Mouse (Mus musculus) thymus, postnatal 25 days (tissue): Measurements from ENCODE around the gene Tmem9.

Source experiments
- DNase-seq: peaks from one replicate; pipeline ENCODE4 v3.0.0; 2022

The Tmem9 gene

DNA sequence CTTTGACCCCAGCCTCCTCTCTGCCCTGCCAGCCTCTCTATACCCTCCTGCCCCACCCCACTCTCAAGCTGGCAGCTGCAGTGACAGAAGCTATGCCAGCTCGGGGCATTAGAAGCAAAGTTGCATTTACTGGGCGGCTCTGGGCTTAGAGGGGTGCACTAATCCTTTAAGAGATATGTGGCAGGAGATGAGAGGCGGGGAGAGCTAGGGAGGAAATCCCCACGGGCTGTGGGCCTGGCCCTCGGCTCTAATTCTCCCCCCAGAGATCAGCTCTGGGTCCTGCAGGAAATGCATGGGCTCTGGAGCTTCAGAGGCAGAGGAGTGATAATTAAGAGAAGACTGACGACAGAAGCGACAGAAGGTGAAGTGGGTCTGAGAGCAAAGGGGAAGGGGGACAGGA lies 25.0 kb downstream of the Tmem9 start:
- DNase-seq: no peak

- no peak for DNase-seq
Measured at GRCm38 (mm10) chr1:136038746-136039538, 31.0 kb downstream of the Tmem9 start.

DNA sequence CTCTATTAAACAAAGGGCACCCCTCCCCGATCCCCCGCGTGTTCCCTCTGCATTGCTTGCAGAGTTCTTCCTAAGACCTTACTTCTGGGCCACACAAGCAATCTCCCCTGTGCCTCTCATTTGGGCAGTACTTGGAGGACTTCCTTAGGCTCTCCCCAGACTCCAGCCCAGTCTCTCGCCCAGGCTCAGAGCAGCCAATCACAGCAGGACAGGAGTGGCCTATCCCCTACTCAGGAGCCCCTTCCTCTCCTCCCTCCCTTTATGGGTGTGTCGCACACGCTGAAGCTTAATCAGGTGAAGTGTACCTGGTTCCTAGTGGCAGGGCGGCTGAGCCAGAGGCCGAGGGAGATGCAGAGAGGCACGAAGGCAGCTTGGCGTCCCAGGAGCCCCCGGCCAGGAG lies 32.5 kb downstream of the Tmem9 start:
- DNase-seq: no peak

DNA sequence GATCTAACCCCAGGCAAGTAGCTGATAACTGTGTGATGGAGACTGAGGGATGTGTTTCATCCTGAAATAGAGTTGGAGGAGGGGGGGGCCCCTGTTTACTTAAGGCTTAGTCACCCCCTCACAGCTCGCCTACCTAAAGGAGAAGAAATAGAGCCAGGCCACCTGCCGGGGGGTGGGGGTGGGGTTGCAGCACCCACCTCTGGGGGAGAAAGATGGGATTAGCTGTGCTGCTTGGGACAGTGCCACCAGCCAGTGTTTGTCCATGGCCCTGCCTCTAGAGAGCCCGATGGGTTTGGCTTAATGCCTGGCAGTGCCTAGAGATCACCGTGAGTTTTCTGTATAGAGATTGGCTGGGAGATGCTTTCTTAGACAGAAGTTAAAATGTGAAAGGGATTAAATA lies 32.9 kb downstream of the Tmem9 start:
- no peak for DNase-seq

GRCm38 (mm10) chr1:136045774-136046173 lies 37.8 kb downstream of the Tmem9 start:
- DNase-seq: peak; percentile 64

DNA sequence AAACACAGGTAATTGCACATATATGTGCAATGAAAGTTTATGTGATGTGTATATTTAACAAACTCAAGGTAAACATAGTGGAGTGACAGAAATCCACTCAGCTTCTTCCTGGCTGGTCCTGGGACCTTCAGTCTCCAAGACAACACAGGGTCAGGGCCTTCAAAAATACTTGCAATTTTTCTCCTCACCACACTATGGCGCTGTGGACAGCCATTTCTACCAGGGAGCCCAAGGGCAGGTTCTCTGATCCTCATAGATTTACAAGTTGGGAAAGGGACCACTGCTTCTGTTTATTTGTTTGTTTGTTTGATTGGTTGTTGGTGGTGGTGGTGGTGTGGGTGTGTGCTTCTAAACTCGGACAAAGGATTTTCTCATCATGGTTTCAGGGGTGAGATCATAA lies 39.5 kb downstream of the Tmem9 start:
- DNase-seq: peak; percentile 22

GRCm38 (mm10) chr1:136047894-136048293 lies 39.9 kb downstream of the Tmem9 start:
- DNase-seq: no peak

- no peak for DNase-seq
Measured at GRCm38 (mm10) chr1:136050312-136051012, 42.5 kb downstream of the Tmem9 start, which contains the start of gene Ascl5. Gene Ascl5 (plus strand): TSS chr1:136050804.

GRCm38 (mm10) chr1:136051013-136051315 lies 43.0 kb downstream of the Tmem9 start:
- peak; percentile 34 for DNase-seq

GRCm38 (mm10) chr1:136051465-136051864 lies 43.5 kb downstream of the Tmem9 start:
- peak; percentile 19 for DNase-seq

GRCm38 (mm10) chr1:136052547-136052946 lies 44.6 kb downstream of the Tmem9 start, which contains the start of gene Cacna1s:
Gene Cacna1s (plus strand): TSS chr1:136052750.
- no peak for DNase-seq

DNA sequence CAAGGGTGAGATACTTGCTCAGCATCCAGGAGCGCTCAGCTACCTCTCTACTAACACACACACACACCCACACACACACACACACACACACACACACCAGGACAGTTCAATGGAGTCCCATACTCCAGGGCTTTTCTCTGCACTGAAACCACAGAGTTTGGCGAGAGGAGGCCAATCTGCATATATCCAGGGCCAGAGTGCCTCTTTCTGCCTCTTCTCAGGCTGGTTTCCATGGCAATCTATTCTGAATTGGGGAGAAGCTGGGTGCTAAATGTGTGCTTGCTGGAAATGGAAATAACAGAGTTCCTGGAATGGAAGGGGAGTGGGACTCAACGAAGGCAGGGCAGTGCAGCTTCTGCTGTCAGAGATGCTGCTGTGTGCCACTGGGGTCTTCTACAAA lies 47.8 kb downstream of the Tmem9 start:
- DNase-seq: no peak

DNA sequence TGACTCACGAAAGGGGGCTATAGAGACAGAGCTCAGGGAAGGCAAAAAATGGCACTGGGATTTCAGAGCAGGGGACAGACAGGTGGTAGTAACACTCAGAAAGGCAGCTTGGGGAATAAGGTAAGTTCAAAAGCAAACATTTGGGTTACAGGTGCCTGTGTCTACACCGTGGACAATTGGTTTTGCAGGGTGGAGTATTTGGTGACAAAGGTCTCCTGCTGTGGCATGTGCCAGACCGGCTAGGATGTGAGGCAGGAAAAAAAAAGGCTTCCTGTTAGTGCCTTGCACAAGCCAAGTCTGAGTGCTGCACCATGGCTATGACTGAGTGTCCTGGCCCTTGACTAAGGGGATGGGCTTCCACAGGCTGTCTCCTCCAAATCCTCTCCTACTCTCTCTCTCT lies 50.6 kb downstream of the Tmem9 start:
- no peak for DNase-seq

GRCm38 (mm10) chr1:136061041-136061789 lies 53.3 kb downstream of the Tmem9 start:
- DNase-seq: peak; percentile 70

GRCm38 (mm10) chr1:136061790-136062141 lies 53.8 kb downstream of the Tmem9 start:
- DNase-seq: no peak

GRCm38 (mm10) chr1:136063991-136064390 lies 56.0 kb downstream of the Tmem9 start:
- no peak for DNase-seq

DNA sequence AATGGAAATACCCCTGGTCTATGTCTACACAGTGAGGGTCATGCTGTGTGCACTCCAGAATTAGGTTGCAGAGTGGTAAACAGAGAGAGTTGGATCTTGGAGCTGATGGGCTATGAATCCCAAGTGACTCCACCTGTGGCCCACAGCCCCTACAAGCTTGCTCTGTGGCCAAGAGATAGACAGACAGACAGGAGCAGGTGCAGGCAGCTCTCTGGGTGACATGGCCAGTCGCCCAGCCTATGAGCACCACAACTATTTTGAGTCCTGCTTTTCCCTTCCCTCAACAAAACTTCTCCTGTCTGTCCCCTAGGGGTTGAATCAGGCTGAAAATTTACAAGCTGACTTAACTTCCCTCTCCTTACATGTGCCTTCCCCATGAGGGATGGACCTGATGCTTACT lies 58.7 kb downstream of the Tmem9 start:
- no peak for DNase-seq

- no peak for DNase-seq
Measured at GRCm38 (mm10) chr1:136067579-136067978, 59.6 kb downstream of the Tmem9 start.

DNA sequence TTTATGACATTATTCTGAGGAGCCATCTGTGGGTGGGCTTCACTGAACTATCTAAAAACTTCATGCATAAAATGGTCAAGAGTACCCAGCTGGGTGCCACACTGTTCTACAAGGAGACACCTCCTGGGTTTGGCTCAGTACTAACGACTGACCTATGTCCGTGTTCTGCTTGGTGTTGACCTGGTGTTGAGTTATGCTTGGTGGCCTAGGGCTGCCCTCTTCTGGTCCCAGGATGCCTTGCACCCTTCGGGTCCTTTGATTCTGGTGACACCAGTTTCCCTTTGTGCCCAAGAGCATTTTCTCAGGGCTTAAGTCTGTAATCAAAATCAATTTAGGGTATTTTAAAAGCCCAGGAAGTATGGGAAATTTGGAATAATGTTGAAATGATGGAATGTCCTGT lies 68.1 kb downstream of the Tmem9 start:
- peak; percentile 42 for DNase-seq

GRCm38 (mm10) chr1:136077656-136078055 lies 69.7 kb downstream of the Tmem9 start:
- DNase-seq: no peak

- DNase-seq: no peak
Measured at GRCm38 (mm10) chr1:136081161-136081560, 73.2 kb downstream of the Tmem9 start.
